ENCODE assay signal across 15 mouse cellular contexts in the genomic region with DNA sequence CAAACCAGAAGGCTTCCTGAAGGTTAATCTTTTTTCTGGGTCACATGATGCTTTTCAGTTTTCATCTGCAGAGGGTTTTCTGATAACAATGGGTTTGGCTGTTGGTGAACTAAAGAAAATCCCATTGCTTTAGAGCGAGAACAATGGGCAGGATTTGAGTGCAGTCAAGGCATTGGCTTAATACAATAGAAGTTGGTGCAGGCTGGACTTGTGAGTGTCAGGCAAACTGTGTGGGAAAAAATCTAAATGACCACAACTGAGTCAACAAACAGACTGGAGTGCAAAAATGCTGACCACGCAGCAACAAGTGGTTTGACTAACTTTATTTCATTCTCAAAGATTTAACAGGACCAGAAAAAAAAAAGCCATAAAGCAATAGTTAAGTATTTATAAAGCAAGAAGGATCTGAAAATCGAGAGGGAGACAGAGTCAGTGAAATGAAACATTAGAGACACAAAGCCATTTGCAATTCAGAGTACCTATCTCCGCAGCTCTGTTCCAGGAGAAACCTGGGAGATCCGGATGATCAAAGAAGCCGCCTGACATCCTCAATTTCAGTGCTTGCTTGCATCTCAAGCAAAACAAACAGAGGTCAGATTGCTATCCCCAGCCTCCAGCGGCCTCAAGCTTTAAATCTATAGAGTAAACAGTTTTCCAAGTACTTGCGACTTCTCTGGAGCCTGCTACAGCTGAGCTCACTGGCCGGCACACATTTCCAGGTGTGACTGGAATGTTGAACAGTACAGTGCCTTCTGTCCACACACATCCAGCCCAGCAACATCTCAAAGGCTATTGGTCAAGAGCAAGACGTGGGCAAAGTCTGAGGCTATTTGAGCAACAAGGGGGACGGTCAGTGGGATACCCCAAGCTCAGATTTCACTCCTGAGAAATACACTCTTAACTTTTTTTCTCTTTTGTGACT.
DNase-seq lines count a peak whose midpoint lies in the region; ATAC-seq and TF ChIP-seq lines count a peak whose summit lies in the region.
"Had no signal": no experiment of that assay in that cellular context is flagged by ENCODE, and none has a peak within 500 bp of the region (broad histone marks: within the 10 kb centered on the region; RNA-seq: fewer than 3 reads in every experiment).

No protein-coding gene starts in this region.

- no peak for TF ChIP-seq POLR2A in heart, adult 2 months (IDR thresholded peaks at IDR 0.05; ENCODE audit: insufficient read depth, low read depth, low read length)

- DNase-seq in heart, adult 2 months: no peak
- no peak for DNase-seq in heart, postnatal 4 days
- peak; percentile 57 for DNase-seq in midbrain, embryonic 10.5 days (ENCODE audit: low spot score)
- peak; percentile 23 for DNase-seq in embryonic facial prominence, embryonic 10.5 days (ENCODE audit: low spot score)
- peak; percentile 8 for DNase-seq in yolk sac, embryonic 10.5 days (ENCODE audit: low spot score)
- DNase-seq in urinary bladder, postnatal 36 days (ENCODE audit: low spot score in 2 of 2): no peak
- DNase-seq in cerebellum, postnatal 14 days: no peak
- DNase-seq: adrenal gland, adult 2 months; heart, postnatal 14 days; layer of hippocampus, postnatal 36 days; lung, adult 18-20 months had no signal

- no peak overlapping the region for H3K4me3 ChIP-seq in heart, adult 2 months
- peak overlapping the region; percentile 34 for H3K4me3 ChIP-seq in midbrain, embryonic 10.5 days
- no peak overlapping the region for H3K4me3 ChIP-seq in midbrain, embryonic 16.5 days (ENCODE audit: low read depth, low read length)
- H3K4me3 ChIP-seq in embryonic facial prominence, embryonic 10.5 days: no peak overlapping the region
- H3K4me3 ChIP-seq: limb, embryonic 13.5 days had no signal

- ATAC-seq in midbrain, embryonic 16.5 days: no peak
- ATAC-seq: forebrain, embryonic 16.5 days; intestine, postnatal 0 days had no signal

- intact Hi-C loops in heart, adult 2 months (cut with DNase I): loop anchor here (2.0 to 5.0 kb wide), 4 partner anchors 41 to 258 kb away; a partner anchor contains a TSS

- peak overlapping the region; percentile 67 for H3K27ac ChIP-seq in heart, adult 2 months
- peak overlapping the region; percentile 84 for H3K27ac ChIP-seq in midbrain, embryonic 10.5 days (replicated peaks)
- no peak overlapping the region for H3K27ac ChIP-seq in midbrain, embryonic 16.5 days (ENCODE audit: low read length)
- H3K27ac ChIP-seq in embryonic facial prominence, embryonic 10.5 days (replicated peaks): peak overlapping the region; percentile 20
- H3K27ac ChIP-seq: limb, embryonic 13.5 days had no signal

- no peak for TF ChIP-seq EP300 in heart, adult 2 months (IDR thresholded peaks at IDR 0.05; ENCODE audit: insufficient read depth, low read depth, low read length)

- peaks cover 7% of the 10 kb centered on the region for H3K36me3 ChIP-seq in heart, adult 2 months (ENCODE audit: control insufficient read depth, insufficient read depth, low read length)
- H3K36me3 ChIP-seq in midbrain, embryonic 10.5 days: 0 out of 2 replicates have a peak, but pooled peaks cover under 1% of the 10 kb centered on the region
- no peaks in the 10 kb centered on the region; the same call in 1 of the 2 replicates for H3K36me3 ChIP-seq in midbrain, embryonic 16.5 days (ENCODE audit: control insufficient read depth, insufficient read depth, low read length)
- no peaks in the 10 kb centered on the region for H3K36me3 ChIP-seq in embryonic facial prominence, embryonic 10.5 days (replicated peaks)
- H3K36me3 ChIP-seq: limb, embryonic 13.5 days had no signal

- H3K79me2 ChIP-seq in heart, adult 2 months (replicated peaks; ENCODE audit: control insufficient read depth, insufficient read depth, low read length): no peaks in the 10 kb centered on the region

- H3K4me2 ChIP-seq in midbrain, embryonic 16.5 days (ENCODE audit: low read length): no peak overlapping the region
- H3K4me2 ChIP-seq: limb, embryonic 13.5 days had no signal

- no peak overlapping the region for H3K9ac ChIP-seq in heart, adult 2 months (ENCODE audit: low read depth, low read length)
- H3K9ac ChIP-seq in midbrain, embryonic 16.5 days (ENCODE audit: low read depth, low read length): no peak overlapping the region
- H3K9ac ChIP-seq: limb, embryonic 13.5 days had no signal

- peaks cover 25% of the 10 kb centered on the region for H3K9me3 ChIP-seq in midbrain, embryonic 10.5 days (replicated peaks)
- H3K9me3 ChIP-seq in midbrain, embryonic 16.5 days (replicated peaks; ENCODE audit: control insufficient read depth, low read length, poor library complexity, severe bottlenecking): peaks cover 2% of the 10 kb centered on the region; the same call in 1 of the 2 replicates
- H3K9me3 ChIP-seq in embryonic facial prominence, embryonic 10.5 days: peaks cover 7% of the 10 kb centered on the region
- H3K9me3 ChIP-seq: limb, embryonic 13.5 days had no signal

- 60% methylated on average over 11 of the region's 11 CpGs for WGBS in heart, adult 2 months
- WGBS in midbrain, embryonic 10.5 days: 7% methylated on average over 11 of the region's 11 CpGs
- 5% methylated on average over 11 of the region's 11 CpGs for WGBS in midbrain, embryonic 16.5 days
- WGBS in embryonic facial prominence, embryonic 10.5 days: 24% methylated on average over 11 of the region's 11 CpGs

- peaks cover 7% of the 10 kb centered on the region for H3K4me1 ChIP-seq in heart, adult 2 months (ENCODE audit: control insufficient read depth, insufficient read depth, low read length)
- H3K4me1 ChIP-seq in midbrain, embryonic 10.5 days: peaks cover 39% of the 10 kb centered on the region
- peaks cover 5% of the 10 kb centered on the region for H3K4me1 ChIP-seq in midbrain, embryonic 16.5 days (ENCODE audit: control insufficient read depth, insufficient read depth, low read length)
- peaks cover 13% of the 10 kb centered on the region for H3K4me1 ChIP-seq in embryonic facial prominence, embryonic 10.5 days

- no peak for TF ChIP-seq CTCF in heart, adult 2 months (IDR thresholded peaks at IDR 0.05)

- no peaks in the 10 kb centered on the region for H3K27me3 ChIP-seq in heart, adult 2 months (ENCODE audit: control insufficient read depth, insufficient read depth, low read length)
- no peaks in the 10 kb centered on the region for H3K27me3 ChIP-seq in midbrain, embryonic 10.5 days (ENCODE audit: low read depth, poor library complexity, severe bottlenecking)
- H3K27me3 ChIP-seq in midbrain, embryonic 16.5 days (ENCODE audit: control insufficient read depth, insufficient read depth, low read depth, low read length): no peaks in the 10 kb centered on the region
- no peaks in the 10 kb centered on the region for H3K27me3 ChIP-seq in embryonic facial prominence, embryonic 10.5 days (replicated peaks; ENCODE audit: low read depth, poor library complexity, severe bottlenecking)

Comparison
In these comparisons a context has a peak if more than half of its experiments do, and no peak if none do; other contexts are left out.
1. DNase-seq: peak in midbrain, embryonic 10.5 days (single experiment), embryonic facial prominence, embryonic 10.5 days (single experiment) and yolk sac, embryonic 10.5 days (single experiment); none in heart, adult 2 months (0 of 2), heart, postnatal 4 days (single experiment), urinary bladder, postnatal 36 days (0 of 2) and cerebellum, postnatal 14 days (0 of 2).